Mouse (Mus musculus): Measurements from ENCODE around the gene Arhgap45. TPM values are rescaled to one million over a fixed set of nuclear protein-coding genes. Genes with fewer than 3 reads are reported as not detected.

Gene Arhgap45
- total RNA-seq, 2 experiments from 2014 or later: 4.5 to 5.4 TPM

GRCm38 (mm10) chr10:79986963-79987362 is 29.5 kb upstream of the Arhgap45 start:
- peak; percentile 86 to 90 for DNase-seq

GRCm38 (mm10) chr10:79987771-79988505 is 28.5 kb upstream of the Arhgap45 start:
- DNase-seq: no peak

- DNase-seq: peak; percentile 72 to 83
Observed at GRCm38 (mm10) chr10:79988506-79989271, 27.8 kb upstream of the Arhgap45 start, which contains the start of gene Cnn2. TSS of gene Cnn2 (plus strand) at chr10:79988584.

- DNase-seq: no peak
Observed at GRCm38 (mm10) chr10:79989272-79989786, 27.1 kb upstream of the Arhgap45 start.

- no peak for DNase-seq
Observed at GRCm38 (mm10) chr10:79989870-79990269, 26.6 kb upstream of the Arhgap45 start.

- no peak for DNase-seq
Observed at GRCm38 (mm10) chr10:79991099-79991498, 25.4 kb upstream of the Arhgap45 start.

GRCm38 (mm10) chr10:79991548-79991947 is 24.9 kb upstream of the Arhgap45 start:
- no peak for DNase-seq

GRCm38 (mm10) chr10:79994397-79995115 is 21.9 kb upstream of the Arhgap45 start:
- DNase-seq: peak; percentile 41 to 71

GRCm38 (mm10) chr10:79995636-79996035 is 20.8 kb upstream of the Arhgap45 start:
- no peak for DNase-seq

GRCm38 (mm10) chr10:79996272-79997033 is 20.0 kb upstream of the Arhgap45 start, which contains the start of gene Abca7:
TSS of gene Abca7 (plus strand) at chr10:79996494.
- DNase-seq: peak; percentile 98 to 99

GRCm38 (mm10) chr10:79997034-79997760 is 19.3 kb upstream of the Arhgap45 start:
- peak; percentile 71 to 80 for DNase-seq

- DNase-seq: peak in 1 of 2 experiments; percentile 38
Observed at GRCm38 (mm10) chr10:79997819-79998218, 18.6 kb upstream of the Arhgap45 start.

- DNase-seq: no peak
Observed at GRCm38 (mm10) chr10:80001945-80002344, 14.5 kb upstream of the Arhgap45 start.

- no peak for DNase-seq
Observed at GRCm38 (mm10) chr10:80002829-80003228, 13.6 kb upstream of the Arhgap45 start.

GRCm38 (mm10) chr10:80003374-80004232 is 12.8 kb upstream of the Arhgap45 start:
- peak in 1 of 2 experiments; percentile 43 for DNase-seq

- DNase-seq: peak; percentile 78 to 85
Observed at GRCm38 (mm10) chr10:80004233-80004705, 12.2 kb upstream of the Arhgap45 start.

- no peak for DNase-seq
Observed at GRCm38 (mm10) chr10:80011740-80012139, 4.7 kb upstream of the Arhgap45 start.

- DNase-seq: no peak
Observed at GRCm38 (mm10) chr10:80013609-80014008, 2.8 kb upstream of the Arhgap45 start.

GRCm38 (mm10) chr10:80014484-80015290 is 1.8 kb upstream of the Arhgap45 start:
- peak in 1 of 2 experiments; percentile 41 for DNase-seq
